Mouse (Mus musculus): ENCODE measurements at regions not wholly inside any gene's neighbourhood (a gene's known extent, or its start where the extent isn't known, plus 50 kb on each side); places are given as distances from the start of the nearest gene placed in this dataset.
A peak's percentile ranks its signal among the peaks of the same experiment; 100 is the strongest.
"Not testable (repeated sequence)": the region's sequence is repeated elsewhere in the genome, so short reads cannot be mapped to it uniquely, and the experiment has no call there.

DNA sequence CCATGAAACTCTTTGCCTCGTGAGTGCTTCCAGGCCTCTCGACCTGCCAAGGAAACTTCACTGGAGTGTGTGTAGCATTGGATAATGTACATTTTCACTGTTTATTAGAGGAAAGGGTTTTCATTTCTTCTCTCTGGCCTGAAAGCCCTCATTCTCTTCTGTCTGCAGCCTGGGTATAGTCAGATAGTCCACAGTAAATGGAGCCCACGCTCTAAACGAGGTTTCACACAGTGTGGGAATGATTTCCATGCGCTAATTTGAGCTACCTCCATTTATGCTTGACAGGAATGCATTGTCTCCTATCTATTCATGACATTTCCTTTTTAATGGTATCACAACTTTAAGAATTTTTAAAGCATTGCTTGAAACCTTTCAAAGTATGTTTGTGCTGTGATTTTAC, 180.8 kb upstream of the Pfkp start:
- Histone ChIP-seq H3K36me3 (ENCODE audit: control insufficient read depth, insufficient read depth, low read length) (no peaks in the 10 kb centered on the region), H3K27ac (replicated peaks; ENCODE audit: low read depth, low read length) (no peak overlapping the region), H3K4me3 (replicated peaks; ENCODE audit: low read depth, low read length) (no peak overlapping the region), H3K4me2 (ENCODE audit: low read length) (no peak overlapping the region), H3K27me3 (ENCODE audit: control insufficient read depth, insufficient read depth, low read length) (no peaks in the 10 kb centered on the region), H3K9ac (replicated peaks; ENCODE audit: low read length) (no peak overlapping the region), H3K4me1 (ENCODE audit: control insufficient read depth, insufficient read depth, low read length) (no peaks in the 10 kb centered on the region), H3K9me3 (ENCODE audit: control insufficient read depth, low read length) (no peaks in the 10 kb centered on the region)
- ATAC-seq (ENCODE audit: low FRiP score, low TSS enrichment): no peak
- DNase-seq: no peak
- 87% methylated on average over 5 of the region's 5 CpGs for WGBS

- not testable (repeated sequence) for ATAC-seq (ENCODE audit: low FRiP score, low TSS enrichment); H3K36me3 ChIP-seq (ENCODE audit: control insufficient read depth, insufficient read depth, low read length); H3K27ac ChIP-seq (replicated peaks; ENCODE audit: low read depth, low read length); H3K4me3 ChIP-seq (replicated peaks; ENCODE audit: low read depth, low read length); H3K4me1 ChIP-seq (ENCODE audit: control insufficient read depth, insufficient read depth, low read length); H3K27me3 ChIP-seq (ENCODE audit: control insufficient read depth, insufficient read depth, low read length); H3K4me2 ChIP-seq (ENCODE audit: low read length); DNase-seq; H3K9ac ChIP-seq (replicated peaks; ENCODE audit: low read length); H3K9me3 ChIP-seq (ENCODE audit: control insufficient read depth, low read length)
- 76% methylated on average over 8 of the region's 8 CpGs for WGBS
Observed at GRCm38 (mm10) chr13:6828601-6829330, 180.2 kb upstream of the Pfkp start.

- Histone ChIP-seq H3K4me3 (replicated peaks; ENCODE audit: low read depth, low read length) (no peak overlapping the region), H3K27me3 (ENCODE audit: control insufficient read depth, insufficient read depth, low read length) (no peaks in the 10 kb centered on the region), H3K27ac (replicated peaks; ENCODE audit: low read depth, low read length) (no peak overlapping the region), H3K36me3 (ENCODE audit: control insufficient read depth, insufficient read depth, low read length) (no peaks in the 10 kb centered on the region), H3K9ac (replicated peaks; ENCODE audit: low read length) (no peak overlapping the region), H3K4me1 (ENCODE audit: control insufficient read depth, insufficient read depth, low read length) (no peaks in the 10 kb centered on the region), H3K4me2 (ENCODE audit: low read length) (no peak overlapping the region), H3K9me3 (ENCODE audit: control insufficient read depth, low read length) (no peaks in the 10 kb centered on the region)
- ATAC-seq (ENCODE audit: low FRiP score, low TSS enrichment): no peak
- DNase-seq: peak; percentile 5
- WGBS: 71% methylated on average over 5 of the region's 5 CpGs
Observed at GRCm38 (mm10) chr13:6802243-6803157, 153.9 kb upstream of the Pfkp start.

DNA sequence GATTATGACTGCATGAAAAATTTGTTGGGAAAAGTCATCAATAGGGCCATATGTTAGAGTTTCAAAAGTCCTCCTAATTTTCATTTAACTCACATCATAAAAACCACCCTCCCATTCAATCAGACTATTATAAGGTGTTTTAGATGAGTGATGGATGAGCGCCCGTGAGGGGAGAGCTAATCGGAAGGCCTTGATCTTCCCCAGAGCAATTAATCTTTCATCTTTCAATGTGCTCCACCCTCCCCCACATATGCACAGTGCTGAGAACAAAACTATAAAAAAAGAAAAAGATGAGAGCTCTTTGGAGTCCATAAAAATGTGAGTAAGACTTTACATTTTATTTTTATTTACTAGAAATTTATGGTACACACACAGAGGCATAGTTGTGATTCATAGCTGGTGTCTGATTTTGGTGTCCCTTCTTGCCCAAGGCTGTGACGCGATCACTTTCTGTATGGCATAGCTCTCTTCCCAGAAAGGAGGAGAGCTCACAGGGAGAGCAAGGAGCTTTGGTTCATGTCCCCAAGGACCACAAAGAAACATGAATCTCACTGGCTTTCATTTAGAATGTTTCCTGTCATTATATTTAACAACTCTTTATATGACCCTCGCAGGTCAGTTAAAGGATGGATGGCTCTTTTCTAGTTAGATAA, 119.5 kb upstream of the Pfkp start:
- DNase-seq: peak; percentile 17

DNA sequence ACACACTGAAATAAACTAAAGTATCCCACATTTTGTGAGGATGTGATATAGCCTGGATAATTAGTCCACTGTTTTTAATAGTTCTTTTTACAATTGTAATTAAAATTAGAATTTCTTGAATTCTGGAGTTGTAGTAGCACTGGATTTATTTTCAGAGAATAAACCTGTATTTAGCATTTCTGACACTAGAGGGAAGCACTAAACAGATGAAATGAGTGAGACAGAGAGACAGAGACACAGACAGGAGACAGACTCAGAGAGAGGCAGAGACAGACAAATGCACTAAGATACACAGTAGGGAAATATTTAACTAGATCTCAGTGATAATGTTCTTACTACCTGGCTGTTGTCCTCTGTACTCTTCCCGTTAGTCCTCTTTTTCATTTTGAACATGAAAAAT, 108.6 kb upstream of the Pfkp start:
- no peaks in the 10 kb centered on the region for H3K36me3 ChIP-seq (ENCODE audit: control insufficient read depth, insufficient read depth, low read length)
- no peak overlapping the region for H3K27ac ChIP-seq (replicated peaks; ENCODE audit: low read depth, low read length)
- H3K9ac ChIP-seq (replicated peaks; ENCODE audit: low read length): no peak overlapping the region
- ATAC-seq (ENCODE audit: low FRiP score, low TSS enrichment) (no peak), DNase-seq (peak; percentile 76)
- H3K4me3 ChIP-seq (replicated peaks; ENCODE audit: low read depth, low read length): no peak overlapping the region
- H3K4me1 ChIP-seq (ENCODE audit: control insufficient read depth, insufficient read depth, low read length): no peaks in the 10 kb centered on the region
- no peaks in the 10 kb centered on the region for H3K27me3 ChIP-seq (ENCODE audit: control insufficient read depth, insufficient read depth, low read length)
- no peak overlapping the region for H3K4me2 ChIP-seq (ENCODE audit: low read length)
- 94% methylated on average over 1 of the region's 1 CpGs for WGBS
- no peaks in the 10 kb centered on the region for H3K9me3 ChIP-seq (ENCODE audit: control insufficient read depth, low read length)

More for the DNA sequence above, 119.5 kb upstream of the Pfkp start:
- no peak overlapping the region for H3K4me3 ChIP-seq (replicated peaks; ENCODE audit: low read depth, low read length)
- ATAC-seq (ENCODE audit: low FRiP score, low TSS enrichment): no peak
- peaks cover 6% of the 10 kb centered on the region; the same call in 1 of the 2 replicates for H3K4me1 ChIP-seq (ENCODE audit: control insufficient read depth, insufficient read depth, low read length)
- H3K27ac ChIP-seq (replicated peaks; ENCODE audit: low read depth, low read length): no peak overlapping the region
- H3K9ac ChIP-seq (replicated peaks; ENCODE audit: low read length): no peak overlapping the region
- no peak overlapping the region for H3K4me2 ChIP-seq (ENCODE audit: low read length)
- no peaks in the 10 kb centered on the region for H3K36me3 ChIP-seq (ENCODE audit: control insufficient read depth, insufficient read depth, low read length)
- WGBS: 67% methylated on average over 6 of the region's 6 CpGs
- no peaks in the 10 kb centered on the region for H3K9me3 ChIP-seq (ENCODE audit: control insufficient read depth, low read length)
- no peaks in the 10 kb centered on the region for H3K27me3 ChIP-seq (ENCODE audit: control insufficient read depth, insufficient read depth, low read length)

- Histone ChIP-seq H3K9ac (replicated peaks; ENCODE audit: low read length) (no peak overlapping the region), H3K4me3 (replicated peaks; ENCODE audit: low read depth, low read length) (no peak overlapping the region), H3K4me1 (ENCODE audit: control insufficient read depth, insufficient read depth, low read length) (no peaks in the 10 kb centered on the region), H3K36me3 (ENCODE audit: control insufficient read depth, insufficient read depth, low read length) (no peaks in the 10 kb centered on the region), H3K9me3 (ENCODE audit: control insufficient read depth, low read length) (no peaks in the 10 kb centered on the region), H3K27ac (replicated peaks; ENCODE audit: low read depth, low read length) (no peak overlapping the region), H3K4me2 (ENCODE audit: low read length) (no peak overlapping the region), H3K27me3 (ENCODE audit: control insufficient read depth, insufficient read depth, low read length) (no peaks in the 10 kb centered on the region)
- DNase-seq (no peak), ATAC-seq (ENCODE audit: low FRiP score, low TSS enrichment) (no peak)
- 93% methylated on average over 5 of the region's 5 CpGs for WGBS
Observed at GRCm38 (mm10) chr13:6751599-6751998, 103.0 kb upstream of the Pfkp start.

DNA sequence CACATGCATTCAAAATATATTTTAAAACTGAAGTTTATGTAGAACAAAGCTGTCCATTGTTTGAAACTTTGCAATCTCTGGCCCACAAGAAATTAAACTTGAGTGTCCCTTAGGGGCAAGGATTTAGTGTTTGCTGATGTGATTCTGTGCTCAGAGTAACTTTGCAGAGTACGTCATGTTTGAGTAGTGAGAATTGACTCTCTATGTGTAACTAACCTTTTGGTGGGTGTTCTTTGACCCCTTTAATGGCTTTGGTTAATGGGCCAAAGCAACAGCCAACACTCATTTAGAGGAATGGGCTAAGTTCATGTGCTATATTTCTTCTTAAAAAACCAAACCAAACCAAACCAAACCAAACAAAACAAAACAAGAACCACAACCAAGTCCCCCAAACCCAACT, 102.6 kb upstream of the Pfkp start:
- H3K27ac ChIP-seq (replicated peaks; ENCODE audit: low read depth, low read length): no peak overlapping the region
- no peaks in the 10 kb centered on the region for H3K36me3 ChIP-seq (ENCODE audit: control insufficient read depth, insufficient read depth, low read length)
- H3K4me3 ChIP-seq (replicated peaks; ENCODE audit: low read depth, low read length): no peak overlapping the region
- DNase-seq: no peak
- WGBS: 91% methylated on average over 1 of the region's 1 CpGs
- ATAC-seq (ENCODE audit: low FRiP score, low TSS enrichment): no peak
- no peaks in the 10 kb centered on the region for H3K27me3 ChIP-seq (ENCODE audit: control insufficient read depth, insufficient read depth, low read length)
- no peak overlapping the region for H3K4me2 ChIP-seq (ENCODE audit: low read length)
- H3K4me1 ChIP-seq (ENCODE audit: control insufficient read depth, insufficient read depth, low read length): no peaks in the 10 kb centered on the region
- no peaks in the 10 kb centered on the region for H3K9me3 ChIP-seq (ENCODE audit: control insufficient read depth, low read length)
- no peak overlapping the region for H3K9ac ChIP-seq (replicated peaks; ENCODE audit: low read length)

DNA sequence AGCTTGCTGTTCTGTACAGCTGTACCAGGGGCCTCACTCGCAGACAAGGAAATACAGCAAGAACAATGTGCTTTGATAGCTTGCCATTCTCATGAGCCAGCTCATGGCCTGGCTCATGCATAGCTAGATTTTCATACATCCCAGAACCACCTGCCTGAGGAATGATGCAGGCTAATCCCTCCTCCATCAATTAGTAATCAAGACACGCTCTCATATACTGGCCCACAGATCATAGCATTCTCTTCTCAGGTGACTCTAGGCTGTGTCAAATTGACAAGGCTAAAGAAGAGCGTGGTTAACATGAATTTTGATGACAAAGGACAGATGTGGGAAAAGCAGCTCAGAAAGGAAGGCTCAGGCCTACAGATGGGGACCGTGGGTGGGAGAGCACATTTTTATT, 93.3 kb upstream of the Pfkp start:
- Histone ChIP-seq H3K9ac (replicated peaks; ENCODE audit: low read length) (no peak overlapping the region), H3K27ac (replicated peaks; ENCODE audit: low read depth, low read length) (no peak overlapping the region), H3K9me3 (ENCODE audit: control insufficient read depth, low read length) (no peaks in the 10 kb centered on the region), H3K4me3 (replicated peaks; ENCODE audit: low read depth, low read length) (no peak overlapping the region), H3K27me3 (ENCODE audit: control insufficient read depth, insufficient read depth, low read length) (no peaks in the 10 kb centered on the region), H3K4me1 (ENCODE audit: control insufficient read depth, insufficient read depth, low read length) (no peaks in the 10 kb centered on the region), H3K4me2 (ENCODE audit: low read length) (no peak overlapping the region), H3K36me3 (ENCODE audit: control insufficient read depth, insufficient read depth, low read length) (no peaks in the 10 kb centered on the region)
- DNase-seq (peak; percentile 13), ATAC-seq (ENCODE audit: low FRiP score, low TSS enrichment) (no peak)
- 72% methylated on average over 4 of the region's 4 CpGs for WGBS

Measured in midbrain, embryonic 14.5 days (tissue).